ENCODE assay signal across 12 mouse cellular contexts in the genomic region with DNA sequence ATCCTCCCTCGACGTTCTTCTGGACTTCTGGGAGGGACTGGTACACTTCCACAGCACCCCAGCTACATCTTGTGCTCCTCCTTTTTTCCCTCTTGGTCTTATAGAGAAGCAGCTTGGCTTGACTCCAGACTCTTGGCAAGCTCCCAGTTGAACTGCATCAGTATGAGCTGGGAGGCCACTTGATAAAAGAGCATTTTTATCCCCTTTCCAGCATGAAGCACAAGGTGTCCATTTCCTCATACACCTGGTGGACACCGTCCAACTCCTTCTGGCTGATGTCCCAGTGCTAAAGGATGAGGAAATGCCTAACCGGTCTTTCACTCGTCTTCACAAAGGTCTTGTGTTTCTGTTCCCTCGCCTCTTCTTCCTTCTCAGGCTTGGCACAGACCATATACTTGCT.
DNase-seq lines count a peak whose midpoint lies in the region; ATAC-seq lines count a peak whose summit lies in the region.
"Had no signal": no experiment of that assay in that cellular context is flagged by ENCODE, and none has a peak within 500 bp of the region (broad histone marks: within the 10 kb centered on the region; RNA-seq: fewer than 3 reads in every experiment).

No protein-coding gene starts in this region.

- H3K27me3 ChIP-seq in kidney, embryonic 15.5 days, result no peaks in the 10 kb centered on the region
- H3K27me3 ChIP-seq in liver, embryonic 12.5 days (replicated peaks), result no peaks in the 10 kb centered on the region

- H3K4me2 ChIP-seq in kidney, embryonic 15.5 days, result no peak overlapping the region
- no peak overlapping the region for H3K4me2 ChIP-seq in liver, embryonic 12.5 days

- no peaks in the 10 kb centered on the region for H3K36me3 ChIP-seq in kidney, embryonic 15.5 days
- no peaks in the 10 kb centered on the region for H3K36me3 ChIP-seq in liver, embryonic 12.5 days

- no peaks in the 10 kb centered on the region for H3K9me3 ChIP-seq in kidney, embryonic 15.5 days (replicated peaks)
- no peaks in the 10 kb centered on the region for H3K9me3 ChIP-seq in liver, embryonic 12.5 days (replicated peaks)

- H3K4me1 ChIP-seq in kidney, embryonic 15.5 days, result no peaks in the 10 kb centered on the region
- H3K4me1 ChIP-seq in liver, embryonic 12.5 days, result peaks cover 15% of the 10 kb centered on the region

- WGBS in kidney, embryonic 15.5 days, result 74% methylated on average over 6 of the region's 6 CpGs
- WGBS in liver, embryonic 12.5 days (ENCODE audit: insufficient replicate concordance), result 83% methylated on average over 6 of the region's 6 CpGs

- no peak for ATAC-seq in kidney, embryonic 15.5 days (replicated peaks; ENCODE audit: low FRiP score)
- ATAC-seq in liver, embryonic 12.5 days, result no peak
- ATAC-seq: activated CD4-positive, CD25-positive, alpha-beta regulatory T cell, adult 4 months; intestine, postnatal 0 days had no signal

- H3K27ac ChIP-seq in kidney, embryonic 15.5 days, result no peak overlapping the region
- no peak overlapping the region for H3K27ac ChIP-seq in liver, embryonic 12.5 days
- H3K27ac ChIP-seq: liver, embryonic 14.5 days had no signal

- no peak overlapping the region for H3K9ac ChIP-seq in kidney, embryonic 15.5 days
- no peak overlapping the region for H3K9ac ChIP-seq in liver, embryonic 12.5 days
- H3K9ac ChIP-seq: liver, embryonic 14.5 days had no signal

- DNase-seq in adrenal gland, postnatal 14 days, result peak; percentile 15
- DNase-seq in adrenal gland, postnatal 4 days (ENCODE audit: low spot score in 2 of 2), result no peak
- peak; percentile 33 to 34 for DNase-seq in kidney, postnatal 25 days
- DNase-seq in cerebellum, postnatal 25 days, result peak; percentile 63 to 82
- peak; percentile 41 for DNase-seq in ovary, postnatal 14 days (ENCODE audit: low spot score)
- no peak for DNase-seq in layer of hippocampus, adult 9-11 months

- H3K4me3 ChIP-seq in kidney, embryonic 15.5 days (replicated peaks), result no peak overlapping the region
- no peak overlapping the region for H3K4me3 ChIP-seq in liver, embryonic 12.5 days
- H3K4me3 ChIP-seq: erythroblast, embryonic 14.5 days had no signal

Comparison
In these comparisons a context has a peak if more than half of its experiments do, and no peak if none do; other contexts are left out.
1. DNase-seq: peak in adrenal gland, postnatal 14 days (single experiment), kidney, postnatal 25 days (2 of 2), cerebellum, postnatal 25 days (2 of 2) and ovary, postnatal 14 days (single experiment); none in adrenal gland, postnatal 4 days (0 of 2) and layer of hippocampus, adult 9-11 months (single experiment).